Mouse (Mus musculus) ES-Bruce4 (cell line): Measurements from ENCODE around the gene Hnrnph1. TPM values are rescaled to one million over a fixed set of nuclear protein-coding genes. Genes with fewer than 3 reads are reported as not detected.

Source experiments
- H3K27ac ChIP-seq: 2 replicates; pipeline ENCODE4 v1.5.1; 2012; ENCODE audit warnings: low read length, inconsistent platforms; ENCODE audit not compliant: insufficient read depth
- H3K27me3 ChIP-seq: 2 replicates; pipeline ENCODE4 v1.6.1; 2012; ENCODE audit warnings: mild to moderate bottlenecking, low read length, inconsistent platforms; ENCODE audit not compliant: control insufficient read depth, poor library complexity, insufficient read depth, severe bottlenecking
- H3K36me3 ChIP-seq: 2 replicates; pipeline ENCODE4 v1.6.1; 2012; ENCODE audit warnings: inconsistent platforms, mild to moderate bottlenecking, low read length, moderate library complexity; ENCODE audit not compliant: control insufficient read depth, poor library complexity, insufficient read depth, severe bottlenecking
- H3K4me1 ChIP-seq: one replicate; pipeline ENCODE4 v1.8.1; 2011; ENCODE audit warnings: low read length; ENCODE audit not compliant: control insufficient read depth, insufficient read depth
- H3K4me3 ChIP-seq: 2 replicates; pipeline ENCODE4 v1.5.1; 2011; ENCODE audit warnings: low read depth, mild to moderate bottlenecking, low read length
- H3K9ac ChIP-seq: 2 replicates; pipeline ENCODE4 v1.6.1; 2012; ENCODE audit warnings: low read depth, mild to moderate bottlenecking, inconsistent platforms; ENCODE audit not compliant: poor library complexity, severe bottlenecking
- H3K9me3 ChIP-seq: replicated peaks from 2 replicates; pipeline ENCODE4 v1.6.1; 2012; ENCODE audit warnings: mild to moderate bottlenecking, low read length, inconsistent platforms; ENCODE audit not compliant: control insufficient read depth, poor library complexity, insufficient read depth, severe bottlenecking
- CTCF ChIP-seq: IDR thresholded peaks from one replicate; pipeline ENCODE4 v1.8.1; 2011; ENCODE audit warnings: low read depth, low read length
- EP300 ChIP-seq: IDR thresholded peaks from 2 replicates; pipeline ENCODE4 v1.6.1; 2011; ENCODE audit warnings: low read depth, low read length; ENCODE audit not compliant: insufficient read depth
- POLR2A ChIP-seq: IDR thresholded peaks from one replicate; pipeline ENCODE4 v1.8.1; 2011; ENCODE audit warnings: low read length; ENCODE audit not compliant: insufficient read depth
- polyA plus RNA-seq: library from polyadenylated mRNA; stranded (reverse); fragments of >200 nt; gene quantifications from 2 replicates; pipeline ENCODE4 v1.2.4, GENCODE M21; 2011; ENCODE audit warnings: low read depth; ENCODE audit not compliant: missing spikeins, insufficient read depth, insufficient read length

Gene Hnrnph1
- polyA plus RNA-seq, 1 experiment = 559 TPM

DNA sequence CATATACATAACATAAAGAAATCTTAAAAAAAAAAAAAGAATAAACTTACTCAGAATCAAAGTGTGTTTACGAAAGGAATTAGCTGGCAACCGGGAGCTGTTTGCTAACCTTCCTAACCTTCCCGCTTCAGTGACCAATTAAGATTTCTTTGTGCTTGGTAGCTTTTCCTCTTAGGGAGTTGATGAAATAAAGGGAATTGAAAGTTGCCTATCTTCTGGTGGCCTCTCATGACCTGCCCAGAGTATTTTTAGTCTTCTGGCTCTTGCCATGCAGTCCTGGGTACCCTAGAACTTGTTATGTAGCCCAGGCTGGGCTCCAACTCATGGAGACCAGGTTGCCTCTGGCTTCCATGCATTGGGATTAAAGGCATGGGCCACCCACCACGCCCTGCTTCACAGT is 31.3 kb upstream of the Hnrnph1 start:
- Histone ChIP-seq H3K27me3 (no peaks in the 10 kb centered on the region; the same call in 1 of the 2 replicates), H3K36me3 (no peaks in the 10 kb centered on the region), H3K27ac (no peak overlapping the region), H3K9ac (no peak overlapping the region), H3K4me3 (no peak overlapping the region), H3K9me3 (no peaks in the 10 kb centered on the region), H3K4me1 (peaks cover 1% of the 10 kb centered on the region)
- no peak for TF ChIP-seq CTCF
- TF ChIP-seq EP300 = no peak
- TF ChIP-seq POLR2A = no peak

DNA sequence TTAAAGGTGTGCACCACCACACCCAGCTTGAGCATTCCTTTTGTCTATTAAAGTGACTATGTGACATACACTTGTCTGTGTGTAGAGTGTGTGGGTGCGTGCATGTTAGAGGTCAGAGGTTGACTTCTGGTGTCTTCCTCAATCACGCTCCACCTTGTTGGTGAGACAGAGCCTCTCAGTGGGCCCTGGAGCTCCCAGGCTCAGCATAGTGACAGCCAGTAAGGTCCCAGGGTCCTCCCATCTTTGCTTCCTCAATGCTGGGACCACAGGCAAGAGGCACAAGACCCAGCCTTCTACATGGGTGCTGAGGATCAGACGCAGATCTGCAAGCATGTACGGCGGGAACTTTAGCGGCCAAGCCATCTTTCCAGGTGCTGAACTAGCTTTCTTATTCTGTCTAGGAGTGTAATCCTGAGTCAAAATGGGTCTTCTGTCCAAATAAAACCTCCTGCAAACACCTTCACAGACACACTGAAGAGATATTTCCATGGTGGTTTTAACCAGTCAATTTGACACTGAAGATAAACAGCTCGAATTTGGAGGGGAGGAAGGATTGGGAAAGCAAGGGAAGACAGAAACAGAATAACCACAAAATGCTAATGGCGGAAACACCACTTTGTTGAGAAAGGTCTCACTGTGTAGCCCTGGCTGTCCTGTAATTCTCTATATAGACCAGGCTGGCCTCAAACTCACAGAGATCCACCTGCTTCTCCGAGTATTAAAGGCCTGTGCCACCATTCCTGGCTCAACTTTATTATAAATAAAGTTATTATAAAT is 30.3 kb upstream of the Hnrnph1 start:
- Histone ChIP-seq H3K27ac (no peak overlapping the region), H3K36me3 (no peaks in the 10 kb centered on the region), H3K9ac (no peak overlapping the region), H3K4me1 (no peaks in the 10 kb centered on the region), H3K27me3 (no peaks in the 10 kb centered on the region; the same call in 1 of the 2 replicates), H3K4me3 (no peak overlapping the region), H3K9me3 (no peaks in the 10 kb centered on the region)
- no peak for TF ChIP-seq CTCF
- no peak for TF ChIP-seq EP300
- TF ChIP-seq POLR2A = no peak

DNA sequence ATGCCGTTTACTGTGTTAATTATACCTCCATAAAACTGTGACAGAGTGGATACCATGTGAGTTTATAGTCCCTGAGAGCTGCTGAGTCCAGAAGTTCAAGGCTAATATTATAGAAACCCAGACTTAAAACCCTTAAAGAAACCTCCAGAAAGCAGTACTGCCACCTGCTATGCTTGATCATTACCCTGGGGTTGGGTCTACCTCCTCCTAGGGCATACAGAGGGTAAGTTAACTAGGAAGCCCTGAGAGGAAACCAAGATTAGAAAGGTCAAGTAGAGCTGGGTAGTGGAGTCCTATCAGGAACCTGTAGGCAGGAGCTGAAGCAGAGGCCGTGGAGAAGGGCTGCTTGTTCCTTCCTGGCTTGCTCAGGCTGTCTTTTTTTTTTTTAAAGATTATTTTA is 24.6 kb upstream of the Hnrnph1 start:
- no peaks in the 10 kb centered on the region for H3K9me3 ChIP-seq
- no peak for TF ChIP-seq CTCF
- TF ChIP-seq EP300 = no peak
- no peak for TF ChIP-seq POLR2A
- H3K9ac ChIP-seq = no peak overlapping the region
- no peaks in the 10 kb centered on the region for H3K4me1 ChIP-seq
- H3K27me3 ChIP-seq = no peaks in the 10 kb centered on the region; the same call in 1 of the 2 replicates
- H3K36me3 ChIP-seq = no peaks in the 10 kb centered on the region
- H3K27ac ChIP-seq = no peak overlapping the region
- H3K4me3 ChIP-seq = no peak overlapping the region

DNA sequence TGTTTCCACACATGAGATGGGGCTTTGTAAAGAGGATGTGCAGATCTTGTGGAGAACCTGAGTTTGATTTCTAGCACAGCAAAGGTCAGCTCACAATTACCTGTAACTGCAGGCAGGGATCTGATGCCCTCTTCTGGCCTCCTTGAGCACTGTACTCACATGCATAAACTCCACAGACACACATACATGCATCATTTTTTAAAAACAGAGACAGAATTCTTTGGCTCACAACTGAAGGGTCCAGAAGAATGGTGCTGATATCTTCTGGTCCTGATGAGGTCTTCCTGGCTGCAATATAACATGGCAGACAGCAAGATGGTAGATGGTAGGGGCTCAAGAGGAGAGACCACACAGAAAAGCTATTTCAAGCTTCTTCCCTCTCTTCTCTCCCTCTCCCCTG is 22.6 kb upstream of the Hnrnph1 start, which contains the start of gene Cby3:
Gene Cby3 (plus strand): TSS at position 301 of the 400 bp plus-strand sequence.
- Histone ChIP-seq H3K27ac (no peak within 1 kb of the TSS), H3K27me3 (no peaks in the 10 kb centered on the region), H3K9me3 (no peaks in the 10 kb centered on the region), H3K36me3 (no peaks in the 10 kb centered on the region), H3K4me3 (no peak within 1 kb of the TSS), H3K9ac (no peak within 1 kb of the TSS), H3K4me1 (no peaks in the 10 kb centered on the region)
- peak; percentile 34 for TF ChIP-seq CTCF
- TF ChIP-seq POLR2A = no peak

DNA sequence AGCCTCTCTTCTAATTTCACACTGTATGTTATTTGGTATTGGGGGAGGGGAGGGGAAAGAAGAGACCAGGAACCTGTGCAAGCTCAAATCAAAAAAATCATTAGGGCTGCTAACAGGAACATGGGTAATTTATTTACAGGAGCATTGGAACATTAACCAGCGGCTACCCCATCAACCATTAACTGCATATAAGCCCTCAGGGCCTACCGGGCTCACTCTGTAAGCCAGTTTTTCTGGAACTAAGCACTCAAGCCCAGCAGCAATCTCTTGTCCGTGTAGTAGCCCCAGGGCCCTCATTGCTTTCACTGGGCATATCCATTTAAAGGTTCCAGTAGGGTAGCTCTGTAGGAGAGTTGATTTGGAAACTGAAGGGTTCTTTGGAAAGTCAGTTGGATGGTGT is 21.9 kb upstream of the Hnrnph1 start:
- no peak overlapping the region for H3K27ac ChIP-seq
- H3K4me3 ChIP-seq = no peak overlapping the region
- no peaks in the 10 kb centered on the region for H3K4me1 ChIP-seq
- H3K27me3 ChIP-seq = no peaks in the 10 kb centered on the region
- no peaks in the 10 kb centered on the region for H3K36me3 ChIP-seq
- TF ChIP-seq EP300 = no peak
- no peak for TF ChIP-seq CTCF
- no peak for TF ChIP-seq POLR2A
- no peaks in the 10 kb centered on the region for H3K9me3 ChIP-seq
- no peak overlapping the region for H3K9ac ChIP-seq

DNA sequence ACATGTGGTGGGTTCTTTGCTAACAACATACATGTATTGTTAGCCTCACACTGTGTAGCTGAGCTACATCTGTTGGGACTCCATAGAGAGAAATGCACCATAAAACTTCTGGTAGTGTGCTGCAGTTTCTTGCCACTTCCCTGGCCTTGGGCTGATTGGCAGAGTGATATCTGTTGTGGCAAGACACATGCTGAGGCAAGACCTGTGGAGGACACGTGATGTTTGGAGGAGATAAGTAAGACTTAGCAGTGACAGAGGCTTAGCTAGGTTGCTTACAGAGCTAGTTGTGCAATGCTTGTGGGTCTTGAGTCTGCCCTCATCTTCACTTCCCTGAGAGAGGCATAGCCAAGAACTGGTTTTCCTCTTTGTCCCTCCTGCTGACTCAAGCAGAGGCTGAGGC is 21.4 kb upstream of the Hnrnph1 start:
- no peaks in the 10 kb centered on the region for H3K9me3 ChIP-seq
- no peak overlapping the region for H3K9ac ChIP-seq
- H3K4me3 ChIP-seq = no peak overlapping the region
- no peak for TF ChIP-seq CTCF
- no peak for TF ChIP-seq EP300
- no peak for TF ChIP-seq POLR2A
- no peaks in the 10 kb centered on the region for H3K27me3 ChIP-seq
- no peaks in the 10 kb centered on the region for H3K36me3 ChIP-seq
- H3K4me1 ChIP-seq = no peaks in the 10 kb centered on the region
- H3K27ac ChIP-seq = no peak overlapping the region
